ENCODE assay signal across 8 mouse cellular contexts in genomic region chr2:102091516-102092350, GRCm38 (mm10).
DNase-seq lines count a peak whose midpoint lies in the region; ATAC-seq and TF ChIP-seq lines count a peak whose summit lies in the region.

No protein-coding gene starts in this region.

- no peak overlapping the region for H3K4me3 ChIP-seq in heart, embryonic 15.5 days
- H3K4me3 ChIP-seq in liver, postnatal 0 days (ENCODE audit: low read depth, low read length) = no peak overlapping the region
- H3K4me3 ChIP-seq in olfactory bulb, adult 2 months (ENCODE audit: insufficient read depth, low read depth, low read length) = no peak overlapping the region

- DNase-seq in adrenal gland, adult 8-10 months = peak; percentile 18
- peak; percentile 59 for DNase-seq in embryo, embryonic 9.5 days (ENCODE audit: extremely low spot score)
- peak; percentile 58 to 85 for DNase-seq in kidney, postnatal 36 days
- DNase-seq in liver, postnatal 0 days = peak; percentile 53
- peak; percentile 77 for DNase-seq in thymus, postnatal 25 days

- no peak for TF ChIP-seq EP300 in liver, postnatal 0 days (IDR thresholded peaks at IDR 0.05; ENCODE audit: low read depth)

- no peak overlapping the region for H3K9ac ChIP-seq in heart, embryonic 15.5 days
- no peak overlapping the region for H3K9ac ChIP-seq in liver, postnatal 0 days (replicated peaks)

- H3K27ac ChIP-seq in heart, embryonic 15.5 days = no peak overlapping the region
- H3K27ac ChIP-seq in liver, postnatal 0 days (ENCODE audit: low read depth) = no peak overlapping the region
- H3K27ac ChIP-seq in olfactory bulb, adult 2 months (ENCODE audit: insufficient read depth, low read depth, low read length) = peak overlapping the region; percentile 42; the same call in 1 of the 2 replicates

- peak; percentile 78 for TF ChIP-seq CTCF in liver, postnatal 0 days (IDR thresholded peaks at IDR 0.05; ENCODE audit: low read depth)
- TF ChIP-seq CTCF in olfactory bulb, adult 2 months (IDR thresholded peaks at IDR 0.05; ENCODE audit: insufficient read depth, low read depth, low read length) = no peak

- no peak for TF ChIP-seq POLR2A in olfactory bulb, adult 2 months (IDR thresholded peaks at IDR 0.05; ENCODE audit: insufficient read depth, low read depth, low read length)

- no peaks in the 10 kb centered on the region for H3K36me3 ChIP-seq in heart, embryonic 15.5 days
- no peaks in the 10 kb centered on the region for H3K36me3 ChIP-seq in liver, postnatal 0 days (replicated peaks; ENCODE audit: insufficient read depth, low read length)

- 45% methylated on average over 8 of the region's 8 CpGs for WGBS in heart, embryonic 15.5 days
- WGBS in liver, postnatal 0 days (ENCODE audit: insufficient replicate concordance) = 58% methylated on average over 8 of the region's 8 CpGs
- 19% methylated on average over 8 of the region's 8 CpGs for WGBS in olfactory bulb, adult 2 months

- H3K27me3 ChIP-seq in heart, embryonic 15.5 days = no peaks in the 10 kb centered on the region
- no peaks in the 10 kb centered on the region for H3K27me3 ChIP-seq in liver, postnatal 0 days (ENCODE audit: insufficient read depth, low read length)

- ATAC-seq in CD4-positive, CD25-positive, alpha-beta regulatory T cell, adult 4 months = peak; percentile 56
- ATAC-seq in heart, embryonic 15.5 days (replicated peaks; ENCODE audit: insufficient number of reproducible peaks, insufficient read depth, low FRiP score, low read depth) = peak; percentile 55; the same call in 1 of the 2 replicates
- ATAC-seq in liver, postnatal 0 days = peak; percentile 58

- H3K9me3 ChIP-seq in heart, embryonic 15.5 days (replicated peaks) = no peaks in the 10 kb centered on the region
- no peaks in the 10 kb centered on the region for H3K9me3 ChIP-seq in liver, postnatal 0 days (ENCODE audit: low read length)

- H3K4me1 ChIP-seq in heart, embryonic 15.5 days (replicated peaks) = peaks cover 4% of the 10 kb centered on the region; the same call in 1 of the 2 replicates
- no peaks in the 10 kb centered on the region for H3K4me1 ChIP-seq in liver, postnatal 0 days (ENCODE audit: insufficient read depth)
- peaks cover 24% of the 10 kb centered on the region for H3K4me1 ChIP-seq in olfactory bulb, adult 2 months (ENCODE audit: control insufficient read depth, insufficient read depth, low read length)

- no peak overlapping the region for H3K4me2 ChIP-seq in heart, embryonic 15.5 days
- H3K4me2 ChIP-seq in liver, postnatal 0 days (ENCODE audit: low read depth, low read length) = no peak overlapping the region

Comparison
In these comparisons a context has a peak if more than half of its experiments do, and no peak if none do; other contexts are left out.
1. DNase-seq: peak in every context shown above with its lines; median percentile 77 in thymus, postnatal 25 days; 72 in kidney, postnatal 36 days; 59 in embryo, embryonic 9.5 days; 53 in liver, postnatal 0 days; 18 in adrenal gland, adult 8-10 months.